Mouse (Mus musculus) MEL (cell line): ENCODE measurements around the gene Rora. TPM values are rescaled to one million over a fixed set of nuclear protein-coding genes. Genes with fewer than 3 reads are reported as not detected.

Source experiments
- DNase-seq: peaks from one replicate; pipeline ENCODE4 v3.0.0; 2011; ENCODE audit warnings: low read depth, low spot score
- H3K27ac ChIP-seq: 2 replicates; pipeline ENCODE4 v1.5.1; 2012; ENCODE audit warnings: low read depth, mild to moderate bottlenecking, control low read depth, low read length, moderate library complexity; ENCODE audit not compliant: control insufficient read depth
- H3K27me3 ChIP-seq, 2 experiments: fragments of 150-350 bp in 1 of 2; sonication (generic) in 1 of 2; 2 replicates each; pipeline ENCODE4 v1.6.1; 2012; ENCODE audit warnings: low read length in 2 of 2, mild to moderate bottlenecking in 2 of 2, improper control_type of control experiment in 1 of 2, moderate library complexity in 1 of 2; ENCODE audit not compliant: insufficient read depth in 2 of 2, control insufficient read depth in 1 of 2
- H3K36me3 ChIP-seq, 2 experiments: 2 replicates each; pipeline ENCODE4 v1.6.1; 2012 to 2014; ENCODE audit warnings: low read length in 2 of 2, improper control_type of control experiment in 1 of 2, inconsistent platforms in 1 of 2, mild to moderate bottlenecking in 1 of 2; ENCODE audit not compliant: insufficient read depth in 2 of 2, control insufficient read depth in 1 of 2
- H3K4me1 ChIP-seq, 2 experiments: fragments of 150-350 bp in 1 of 2; sonication (generic) in 1 of 2; 2 replicates each; pipeline ENCODE4 v1.6.1; 2012; ENCODE audit warnings: low read length in 2 of 2, improper control_type of control experiment in 1 of 2, mild to moderate bottlenecking in 1 of 2; ENCODE audit not compliant: insufficient read depth in 2 of 2, control insufficient read depth in 1 of 2
- H3K4me3 ChIP-seq, 2 experiments: fragments of 150-350 bp in 1 of 2; sonication (generic) in 1 of 2; 2 replicates each; pipeline ENCODE4 v1.5.1; 2012; ENCODE audit warnings: low read depth in 2 of 2, low read length in 2 of 2, mild to moderate bottlenecking in 2 of 2, moderate library complexity in 2 of 2, control low read depth in 1 of 2, improper control_type of control experiment in 1 of 2; ENCODE audit not compliant: control insufficient read depth in 1 of 2, insufficient read depth in 1 of 2
- H3K79me2 ChIP-seq: 2 replicates; pipeline ENCODE4 v1.6.1; 2012; ENCODE audit warnings: mild to moderate bottlenecking, low read length, moderate library complexity; ENCODE audit not compliant: control insufficient read depth, poor library complexity, insufficient read depth
- H3K9ac ChIP-seq: 2 replicates; pipeline ENCODE4 v1.6.1; 2012; ENCODE audit warnings: low read depth, mild to moderate bottlenecking, control low read depth, low read length, moderate library complexity; ENCODE audit not compliant: control insufficient read depth, poor library complexity, severe bottlenecking
- H3K9me3 ChIP-seq: fragments of 150-350 bp; sonication (generic); replicated peaks from 2 replicates; pipeline ENCODE4 v1.6.1; 2012; ENCODE audit warnings: mild to moderate bottlenecking, low read length, improper control_type of control experiment, moderate library complexity; ENCODE audit not compliant: insufficient read depth
- BHLHE40 ChIP-seq: IDR thresholded peaks from 2 replicates; pipeline ENCODE4 v1.6.1; 2012; ENCODE audit warnings: low read depth, mild to moderate bottlenecking, inconsistent platforms, low read length, improper control_type of control experiment, borderline replicate concordance
- CHD1 ChIP-seq: IDR thresholded peaks from 2 replicates; pipeline ENCODE4 v1.6.1; 2012; ENCODE audit warnings: low read depth, mild to moderate bottlenecking, inconsistent platforms, low read length, improper control_type of control experiment
- CTCF ChIP-seq, 3 experiments: IDR thresholded peaks in 2 of 3; conservative IDR thresholded peaks in 1 of 3; 2 replicates each; pipeline ENCODE4 v1.5.1; 2011 to 2012; ENCODE audit warnings: low read length in 3 of 3, low read depth in 2 of 3, mild to moderate bottlenecking in 2 of 3, improper control_type of control experiment in 1 of 3, inconsistent platforms in 1 of 3, mixed read lengths in 1 of 3, moderate library complexity in 1 of 3; ENCODE audit not compliant: control insufficient read depth in 1 of 3, insufficient read depth in 1 of 3, poor library complexity in 1 of 3, severe bottlenecking in 1 of 3
- ETS1 ChIP-seq: IDR thresholded peaks from 2 replicates; pipeline ENCODE4 v1.6.1; 2012; ENCODE audit warnings: low read depth, mild to moderate bottlenecking, inconsistent platforms, low read length, improper control_type of control experiment, moderate library complexity
- KAT2A ChIP-seq: conservative IDR thresholded peaks from 2 replicates; pipeline ENCODE4 v1.6.1; 2012; ENCODE audit warnings: low read depth, low read length, improper control_type of control experiment, inconsistent platforms
- MXI1 ChIP-seq: IDR thresholded peaks from 2 replicates; pipeline ENCODE4 v1.6.1; 2011; ENCODE audit warnings: mild to moderate bottlenecking, low read depth, low read length, improper control_type of control experiment
- MYB ChIP-seq: IDR thresholded peaks from 2 replicates; pipeline ENCODE4 v1.6.1; 2011; ENCODE audit warnings: mild to moderate bottlenecking, low read depth, low read length, improper control_type of control experiment
- POLR2A ChIP-seq, 2 experiments: IDR thresholded peaks; 2 replicates each; pipeline ENCODE4 v1.6.1; 2011 to 2012; ENCODE audit warnings: low read length in 2 of 2, mild to moderate bottlenecking in 2 of 2, control low read depth in 1 of 2, improper control_type of control experiment in 1 of 2, low read depth in 1 of 2, moderate library complexity in 1 of 2; ENCODE audit not compliant: control insufficient read depth in 1 of 2, insufficient read depth in 1 of 2, poor library complexity in 1 of 2
- POLR2AphosphoS5 ChIP-seq: IDR thresholded peaks from 2 replicates; pipeline ENCODE4 v1.6.1; 2012; ENCODE audit warnings: low read depth, borderline replicate concordance, mild to moderate bottlenecking, inconsistent platforms, low read length, moderate library complexity, mixed read lengths
- RAD21 ChIP-seq: IDR thresholded peaks from 2 replicates; pipeline ENCODE4 v1.6.1; 2011; ENCODE audit warnings: mild to moderate bottlenecking, low read depth, low read length, improper control_type of control experiment
- ZMIZ1 ChIP-seq: IDR thresholded peaks from 2 replicates; pipeline ENCODE4 v1.6.1; 2012; ENCODE audit warnings: low read depth, mild to moderate bottlenecking, inconsistent platforms, low read length, improper control_type of control experiment, moderate library complexity
- ZNF384 ChIP-seq: IDR thresholded peaks from 2 replicates; pipeline ENCODE4 v1.6.1; 2012; ENCODE audit warnings: low read depth, mild to moderate bottlenecking, inconsistent platforms, low read length, improper control_type of control experiment
- polyA plus RNA-seq, 2 experiments: library from polyadenylated mRNA; stranded (reverse) in 1 of 2; unstranded in 1 of 2; fragments of >175 nt in 1 of 2; fragments of >200 nt in 1 of 2; gene quantifications; 2 replicates each; pipeline versions ENCODE4 v1.2.1 to v1.2.4; 2012; ENCODE audit warnings: low replicate concordance in 2 of 2, low read depth in 1 of 2; ENCODE audit not compliant: insufficient read length in 2 of 2, insufficient read depth in 1 of 2, missing spikeins in 1 of 2
- total RNA-seq: library from RNA; depleted of rRNA; stranded (reverse); fragments of 300-350 nt; gene quantifications from 2 replicates; pipeline ENCODE4 v1.2.3, GENCODE M21; 2012

Rora gene
- total and polyA plus RNA-seq, 3 experiments = not detected

DNA sequence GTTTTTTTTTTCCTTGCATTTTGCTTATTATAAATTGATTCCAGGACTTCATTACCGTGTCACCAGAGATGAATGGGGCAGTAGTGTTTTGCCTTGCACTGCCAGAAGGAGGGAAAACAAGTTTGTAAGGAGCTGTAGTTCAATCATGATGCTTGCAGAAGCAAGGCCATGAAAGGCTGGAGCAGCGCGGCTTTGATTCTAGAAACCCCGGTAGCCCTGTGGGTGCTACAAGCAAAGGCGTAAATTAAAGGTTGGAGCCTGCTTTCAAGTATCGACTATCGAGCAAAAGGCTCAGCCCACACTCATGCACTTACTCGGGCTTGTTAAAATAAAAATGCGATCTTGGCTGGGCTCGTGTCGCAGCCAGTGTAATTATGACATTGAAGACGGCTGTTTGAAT, 656.9 kb downstream of the Rora start (continued):
- TF ChIP-seq ZMIZ1 = no peak

DNA sequence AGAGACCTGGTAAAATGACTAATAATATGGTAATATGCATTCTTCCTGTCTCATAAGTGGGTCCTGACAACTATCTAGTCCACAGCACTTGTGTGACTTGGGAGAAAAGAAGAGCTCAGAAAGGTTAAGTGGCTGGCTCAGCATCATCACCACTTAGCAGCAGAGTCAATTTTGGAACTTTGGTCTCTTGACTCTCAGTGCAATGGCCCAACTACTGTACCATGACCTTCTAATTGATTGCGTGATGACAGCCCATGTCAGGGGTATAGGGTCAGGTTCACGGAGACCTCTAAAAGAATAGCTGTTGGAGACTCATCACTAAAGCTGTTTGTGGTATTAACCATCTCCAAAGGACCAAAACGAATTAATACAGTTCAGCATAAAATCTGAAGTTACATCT, 659.7 kb downstream of the Rora start:
- H3K4me1 ChIP-seq = no peaks in the 10 kb centered on the region
- no peak overlapping the region for H3K27ac ChIP-seq
- H3K9ac ChIP-seq = no peak overlapping the region
- no peaks in the 10 kb centered on the region for H3K79me2 ChIP-seq
- no peak for DNase-seq
- no peak overlapping the region for H3K4me3 ChIP-seq
- no peaks in the 10 kb centered on the region for H3K9me3 ChIP-seq
- no peak for TF ChIP-seq MYB
- TF ChIP-seq CHD1 = no peak
- TF ChIP-seq ZMIZ1 = no peak
- TF ChIP-seq POLR2AphosphoS5 = no peak
- no peak for TF ChIP-seq ZNF384
- TF ChIP-seq MXI1 = no peak
- TF ChIP-seq KAT2A = no peak
- TF ChIP-seq POLR2A (IDR thresholded peaks at IDR 0.05; ENCODE audit: control insufficient read depth in 1 of 2, insufficient read depth in 1 of 2, low read depth in 1 of 2, low read length in 2 of 2, poor library complexity in 1 of 2) = no peak
- no peaks in the 10 kb centered on the region for H3K27me3 ChIP-seq
- H3K36me3 ChIP-seq = no peaks in the 10 kb centered on the region

- Histone ChIP-seq H3K27me3 (no peaks in the 10 kb centered on the region), H3K36me3 (no peaks in the 10 kb centered on the region), H3K79me2 (no peaks in the 10 kb centered on the region), H3K9me3 (no peaks in the 10 kb centered on the region), H3K27ac (no peak overlapping the region), H3K4me3 (no peak overlapping the region), H3K4me1 (no peaks in the 10 kb centered on the region), H3K9ac (no peak overlapping the region)
- no peak for DNase-seq
- TF ChIP-seq RAD21 (no peak), BHLHE40 (no peak), ETS1 (no peak), CTCF (IDR thresholded peaks at IDR 0.05 in 2 of 3, conservative IDR thresholded peaks at IDR 0.05 in 1 of 3; ENCODE audit: control insufficient read depth in 1 of 3, insufficient read depth in 1 of 3, low read depth in 2 of 3, low read length in 3 of 3, poor library complexity in 1 of 3, severe bottlenecking in 1 of 3) (no peak)
Measured at GRCm38 (mm10) chr9:69314451-69315210, 661.0 kb downstream of the Rora start.
